Mouse (Mus musculus) midbrain, embryonic 16.5 days (tissue): ENCODE data around the gene Rpl10a. TPM values are rescaled to one million over a fixed set of nuclear protein-coding genes. Genes with fewer than 3 reads are reported as not detected.
"Not testable (repeated sequence)": the region's sequence is repeated elsewhere in the genome, so short reads cannot be mapped to it uniquely, and the experiment has no call there.

ENCODE experiments used
- ATAC-seq: fragments of 200-750 bp; cut with Nextera tagmentation; 2 replicates; pipeline ENCODE4 v1.8.0; 2017; ENCODE audit warnings: moderate TSS enrichment
- H3K27ac ChIP-seq: fragments of 300-500 bp; sonication (generic); 2 replicates; pipeline ENCODE4 v1.5.1; 2014; ENCODE audit warnings: mild to moderate bottlenecking, low read length, mixed read lengths
- H3K27me3 ChIP-seq: fragments of 300-500 bp; sonication (generic); 2 replicates; pipeline ENCODE4 v1.6.1; 2014; ENCODE audit warnings: low read depth, low read length, mixed read lengths; ENCODE audit not compliant: control insufficient read depth, insufficient read depth
- H3K36me3 ChIP-seq: fragments of 300-500 bp; sonication (generic); 2 replicates; pipeline ENCODE4 v1.6.1; 2014; ENCODE audit warnings: mild to moderate bottlenecking, low read length, moderate library complexity, mixed read lengths; ENCODE audit not compliant: control insufficient read depth, insufficient read depth
- H3K4me1 ChIP-seq: fragments of 300-500 bp; sonication (generic); 2 replicates; pipeline ENCODE4 v1.6.1; 2014; ENCODE audit warnings: mild to moderate bottlenecking, low read length, mixed read lengths; ENCODE audit not compliant: control insufficient read depth, insufficient read depth
- H3K4me2 ChIP-seq: fragments of 300-500 bp; sonication (generic); 2 replicates; pipeline ENCODE4 v1.6.1; 2014; ENCODE audit warnings: mild to moderate bottlenecking, low read length, mixed read lengths
- H3K4me3 ChIP-seq: fragments of 300-500 bp; sonication (generic); 2 replicates; pipeline ENCODE4 v1.5.1; 2014; ENCODE audit warnings: low read depth, mild to moderate bottlenecking, low read length, moderate library complexity, mixed read lengths
- H3K9ac ChIP-seq: fragments of 300-500 bp; sonication (generic); 2 replicates; pipeline ENCODE4 v1.6.1; 2014; ENCODE audit warnings: low read depth, low read length, mixed read lengths
- H3K9me3 ChIP-seq: fragments of 300-500 bp; sonication (generic); replicated peaks from 2 replicates; pipeline ENCODE4 v1.6.1; 2014; ENCODE audit warnings: mild to moderate bottlenecking, low read length, mixed read lengths; ENCODE audit not compliant: control insufficient read depth, poor library complexity, severe bottlenecking
- WGBS: fragments of 180-500 bp; shearing (Covaris S2); extraction: QIAGEN DNeasy Blood & Tissue Kit; methylation state at CpG from one replicate; pipeline ENCODE4 v1.1.7; 2014; 5-methylcytosine and 5-hydroxymethylcytosine counted together
- polyA plus RNA-seq: library from polyadenylated mRNA; unstranded; fragments of >200 nt; fragmentation: Nextera tagmentation; extraction: Ambion mirVana; gene quantifications from 2 replicates; pipeline ENCODE4 v1.2.1, GENCODE M21; 2015

Rpl10a gene
- polyA plus RNA-seq, 1 experiment from 2014 or later: 312 TPM

DNA sequence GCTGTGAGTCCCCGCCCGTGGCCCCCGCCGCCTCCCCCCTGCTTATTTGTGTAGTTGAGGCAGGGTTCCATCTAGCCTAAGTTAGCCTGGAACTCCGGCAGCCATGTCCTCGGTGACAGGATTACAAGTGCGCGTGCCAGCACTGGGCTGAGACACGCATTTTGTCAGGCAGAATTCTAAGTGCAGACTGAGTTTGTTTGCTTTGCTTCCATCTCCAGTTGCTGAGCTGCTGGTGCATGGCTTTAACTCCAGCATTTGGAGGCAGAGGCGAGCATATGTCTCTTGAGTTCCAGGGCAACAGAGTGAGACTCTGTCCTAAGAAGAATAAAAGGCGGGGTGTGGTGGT is 14.4 kb upstream of the Rpl10a start:
- Histone ChIP-seq H3K27ac (peak overlapping the region; percentile 87), H3K9ac (peak overlapping the region; percentile 87), H3K4me2 (peak overlapping the region; percentile 65), H3K27me3 (no peaks in the 10 kb centered on the region), H3K4me3 (peak overlapping the region; percentile 78), H3K9me3 (no peaks in the 10 kb centered on the region), H3K36me3 (peaks cover 6% of the 10 kb centered on the region; the same call in 1 of the 2 replicates), H3K4me1 (peaks cover 14% of the 10 kb centered on the region)
- ATAC-seq: peak; percentile 62; the same call in 1 of the 2 replicates
- WGBS: 2% methylated on average over 11 of the region's 11 CpGs

- Histone ChIP-seq H3K9ac (0 out of 2 replicates have a peak overlapping the region, but pooled peaks have one; percentile 14), H3K36me3 (peaks cover 6% of the 10 kb centered on the region; the same call in 1 of the 2 replicates), H3K4me3 (no peak overlapping the region), H3K9me3 (no peaks in the 10 kb centered on the region), H3K4me1 (peaks cover 14% of the 10 kb centered on the region), H3K27me3 (no peaks in the 10 kb centered on the region), H3K27ac (no peak overlapping the region), H3K4me2 (no peak overlapping the region)
- ATAC-seq: no peak
- WGBS: 86% methylated on average over 20 of the region's 20 CpGs
Observed at GRCm38 (mm10) chr17:28315611-28316160, 12.6 kb upstream of the Rpl10a start.

DNA sequence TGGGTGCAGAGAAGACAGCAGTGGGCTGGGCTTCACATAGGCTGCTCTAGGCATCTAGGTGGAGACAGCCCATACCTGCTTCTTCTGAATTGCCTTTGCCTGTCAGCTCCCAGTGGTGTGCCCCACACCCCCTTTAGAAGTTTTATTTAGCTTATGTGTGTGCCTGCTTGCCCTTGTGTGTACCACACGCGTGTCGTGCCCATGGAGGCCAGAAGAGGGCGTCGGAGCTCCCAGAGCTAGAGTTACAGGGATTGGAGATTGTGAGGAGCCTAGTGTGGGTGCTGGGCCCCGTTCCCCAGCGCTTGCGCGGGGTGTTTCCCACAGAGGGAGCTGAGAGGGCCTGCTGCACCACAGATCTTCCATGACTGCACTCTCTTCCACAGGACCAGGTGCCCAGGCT is 11.8 kb upstream of the Rpl10a start:
- H3K4me3 ChIP-seq: no peak overlapping the region
- no peak overlapping the region for H3K4me2 ChIP-seq
- no peak overlapping the region for H3K27ac ChIP-seq
- peaks cover 14% of the 10 kb centered on the region for H3K4me1 ChIP-seq
- H3K9ac ChIP-seq: no peak overlapping the region
- H3K27me3 ChIP-seq: no peaks in the 10 kb centered on the region
- H3K9me3 ChIP-seq: no peaks in the 10 kb centered on the region
- ATAC-seq: no peak
- peaks cover 6% of the 10 kb centered on the region; the same call in 1 of the 2 replicates for H3K36me3 ChIP-seq
- 89% methylated on average over 9 of the region's 9 CpGs for WGBS

- Histone ChIP-seq H3K9ac (no peak overlapping the region), H3K27me3 (no peaks in the 10 kb centered on the region), H3K4me3 (no peak overlapping the region), H3K4me2 (no peak overlapping the region), H3K9me3 (no peaks in the 10 kb centered on the region), H3K36me3 (peaks cover 6% of the 10 kb centered on the region; the same call in 1 of the 2 replicates), H3K27ac (no peak overlapping the region), H3K4me1 (peaks cover 14% of the 10 kb centered on the region)
- WGBS: 61% methylated on average over 8 of the region's 8 CpGs
- ATAC-seq: no peak
Observed at GRCm38 (mm10) chr17:28317091-28317490, 11.2 kb upstream of the Rpl10a start.

DNA sequence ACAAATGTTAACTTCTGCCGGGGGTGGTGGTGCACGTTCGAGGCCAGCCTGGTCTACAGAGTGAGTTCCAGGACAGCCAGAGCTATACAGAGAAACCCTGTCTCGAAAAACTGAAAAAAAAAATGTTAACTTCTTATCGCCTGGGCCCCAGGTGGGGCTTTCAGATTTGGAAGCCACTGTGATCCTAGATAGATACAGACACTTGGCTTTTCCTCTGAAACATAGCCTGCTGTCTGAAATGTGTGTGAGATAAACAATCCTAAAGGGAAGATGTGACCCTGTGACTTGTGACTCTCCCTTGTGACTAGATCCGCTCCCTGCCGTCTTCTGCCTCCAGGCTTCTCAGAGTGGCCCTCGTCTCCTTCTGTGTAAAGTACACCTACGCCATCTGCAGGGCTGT is 10.5 kb upstream of the Rpl10a start:
- H3K4me3 ChIP-seq: no peak overlapping the region
- ATAC-seq: no peak

DNA sequence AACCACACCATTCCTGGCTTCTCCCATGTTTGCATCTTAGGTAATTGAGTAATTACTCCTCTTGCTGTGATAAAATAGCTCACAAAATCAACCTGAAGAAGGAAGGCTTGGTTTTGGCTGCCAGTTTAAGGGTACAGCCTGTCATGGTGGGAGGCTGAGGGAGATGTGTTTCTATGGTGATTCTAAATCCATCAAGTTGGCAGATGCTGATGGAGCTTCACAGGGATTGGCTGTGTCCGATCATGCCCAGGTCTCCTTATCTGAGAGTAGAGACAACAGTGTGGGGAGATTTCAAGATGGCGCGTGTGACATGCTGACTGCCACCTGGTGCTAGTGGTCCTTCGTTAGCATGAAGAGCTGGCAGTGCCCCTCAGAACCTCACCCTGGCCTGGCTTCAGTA is 6.6 kb upstream of the Rpl10a start:
- H3K4me3 ChIP-seq: no peak overlapping the region
- H3K27me3 ChIP-seq: no peaks in the 10 kb centered on the region
- H3K4me2 ChIP-seq: no peak overlapping the region
- H3K4me1 ChIP-seq: no peaks in the 10 kb centered on the region
- H3K9me3 ChIP-seq: no peaks in the 10 kb centered on the region
- ATAC-seq: no peak
- no peak overlapping the region for H3K9ac ChIP-seq
- peaks cover 9% of the 10 kb centered on the region; the same call in 1 of the 2 replicates for H3K36me3 ChIP-seq
- no peak overlapping the region for H3K27ac ChIP-seq
- 94% methylated on average over 4 of the region's 4 CpGs for WGBS

More for the DNA sequence above, 10.5 kb upstream of the Rpl10a start:
- Histone ChIP-seq H3K27ac (no peak overlapping the region), H3K9ac (no peak overlapping the region), H3K36me3 (peaks cover 6% of the 10 kb centered on the region; the same call in 1 of the 2 replicates), H3K4me2 (no peak overlapping the region), H3K27me3 (no peaks in the 10 kb centered on the region), H3K4me1 (peaks cover 12% of the 10 kb centered on the region), H3K9me3 (no peaks in the 10 kb centered on the region)
- WGBS: 84% methylated on average over 9 of the region's 9 CpGs

DNA sequence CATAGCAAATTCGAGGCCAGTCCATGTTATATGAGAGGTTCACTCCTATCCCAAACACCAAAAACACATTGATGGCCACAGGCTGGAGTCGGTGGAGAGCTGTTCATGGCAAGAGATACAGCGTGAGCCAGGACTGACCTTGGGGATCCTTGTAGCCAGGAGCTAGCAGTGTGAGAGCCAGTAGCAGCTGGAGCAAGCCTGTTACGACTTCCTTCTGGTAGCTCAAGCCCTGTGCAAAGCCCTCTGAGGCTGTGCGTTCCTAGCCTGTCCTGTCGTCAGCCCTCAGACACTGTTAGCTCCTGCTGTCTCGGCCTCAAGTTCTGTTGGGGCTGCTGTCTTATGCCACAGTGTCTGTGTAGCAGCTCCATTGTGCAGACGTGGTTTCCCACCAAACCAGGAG is 4.5 kb upstream of the Rpl10a start:
- H3K36me3 ChIP-seq: peaks cover 2% of the 10 kb centered on the region; the same call in 1 of the 2 replicates
- no peak for ATAC-seq
- H3K9ac ChIP-seq: no peak overlapping the region
- H3K27me3 ChIP-seq: no peaks in the 10 kb centered on the region
- no peak overlapping the region for H3K27ac ChIP-seq
- H3K4me3 ChIP-seq: no peak overlapping the region
- H3K4me2 ChIP-seq: no peak overlapping the region
- 91% methylated on average over 8 of the region's 8 CpGs for WGBS
- peaks cover 6% of the 10 kb centered on the region; the same call in 1 of the 2 replicates for H3K4me1 ChIP-seq
- H3K9me3 ChIP-seq: no peaks in the 10 kb centered on the region

GRCm38 (mm10) chr17:28324416-28324815 is 3.9 kb upstream of the Rpl10a start:
- H3K4me2 ChIP-seq, ATAC-seq, H3K9ac ChIP-seq, H3K4me3 ChIP-seq, H3K27me3 ChIP-seq, H3K9me3 ChIP-seq, H3K4me1 ChIP-seq, H3K27ac ChIP-seq, H3K36me3 ChIP-seq: not testable (repeated sequence)
- 99% methylated on average over 7 of the region's 7 CpGs for WGBS

GRCm38 (mm10) chr17:28325751-28326150 is 2.5 kb upstream of the Rpl10a start:
- no peak overlapping the region for H3K9ac ChIP-seq
- peaks cover 2% of the 10 kb centered on the region; the same call in 1 of the 2 replicates for H3K36me3 ChIP-seq
- no peak for ATAC-seq
- no peak overlapping the region for H3K4me3 ChIP-seq
- no peak overlapping the region for H3K27ac ChIP-seq
- no peaks in the 10 kb centered on the region for H3K27me3 ChIP-seq
- 90% methylated on average over 8 of the region's 8 CpGs for WGBS
- H3K4me2 ChIP-seq: no peak overlapping the region
- peaks cover 15% of the 10 kb centered on the region for H3K4me1 ChIP-seq
- H3K9me3 ChIP-seq: no peaks in the 10 kb centered on the region
